Mouse (Mus musculus) spleen, adult 2 months (tissue): ENCODE results near the gene Ddx3x.
"Not testable (repeated sequence)": the region's sequence is repeated elsewhere in the genome, so short reads cannot be mapped to it uniquely, and the experiment has no call there.

Source experiments
- CTCF ChIP-seq: fragments of 200-500 bp; IDR thresholded peaks from 2 replicates; pipeline ENCODE4 v1.5.1; 2011; ENCODE audit warnings: mild to moderate bottlenecking, inconsistent platforms; ENCODE audit not compliant: insufficient read depth, insufficient read length, insufficient replicate concordance; ENCODE audit errors: extremely low read depth
- POLR2A ChIP-seq: fragments of 200-500 bp; IDR thresholded peaks from 2 replicates; pipeline ENCODE4 v1.6.1; 2011; ENCODE audit warnings: low read depth, low read length, inconsistent platforms

- TF ChIP-seq CTCF, POLR2A: not testable (repeated sequence)
Observed at GRCm38 (mm10) chrX:13232834-13233233, 47.9 kb upstream of the Ddx3x start.
